Mouse (Mus musculus): ENCODE results near the gene Rbm8a2.

Rbm8a2 gene

GRCm38 (mm10) chr1:175931391-175931790 is 47.5 kb downstream of the Rbm8a2 start:
- DNase-seq (ENCODE audit: low read depth, low spot score): no peak
